Mouse (Mus musculus) G1E (cell line): ENCODE results near the gene Pcmtd2.

Experiments
- CTCF ChIP-seq: IDR thresholded peaks from 2 replicates; pipeline ENCODE4 v1.5.1; 2012; ENCODE audit warnings: low read depth, low read length, inconsistent platforms, mixed read lengths
- GATA1 ChIP-seq: IDR thresholded peaks from 2 replicates; pipeline ENCODE4 v1.6.1; 2012; ENCODE audit warnings: borderline replicate concordance, low read length, inconsistent platforms, mixed read lengths
- GATA2 ChIP-seq: IDR thresholded peaks from 2 replicates; pipeline ENCODE4 v1.6.1; 2012; ENCODE audit warnings: low read depth, low read length, inconsistent platforms, borderline replicate concordance
- POLR2AphosphoS5 ChIP-seq: IDR thresholded peaks from 2 replicates; pipeline ENCODE4 v1.6.1; 2012; ENCODE audit warnings: low read depth, low read length, inconsistent platforms; ENCODE audit not compliant: insufficient replicate concordance
- TAL1 ChIP-seq: conservative IDR thresholded peaks from 2 replicates; pipeline ENCODE4 v1.6.1; 2012; ENCODE audit warnings: low read depth, low read length, inconsistent platforms, mixed read lengths

DNA sequence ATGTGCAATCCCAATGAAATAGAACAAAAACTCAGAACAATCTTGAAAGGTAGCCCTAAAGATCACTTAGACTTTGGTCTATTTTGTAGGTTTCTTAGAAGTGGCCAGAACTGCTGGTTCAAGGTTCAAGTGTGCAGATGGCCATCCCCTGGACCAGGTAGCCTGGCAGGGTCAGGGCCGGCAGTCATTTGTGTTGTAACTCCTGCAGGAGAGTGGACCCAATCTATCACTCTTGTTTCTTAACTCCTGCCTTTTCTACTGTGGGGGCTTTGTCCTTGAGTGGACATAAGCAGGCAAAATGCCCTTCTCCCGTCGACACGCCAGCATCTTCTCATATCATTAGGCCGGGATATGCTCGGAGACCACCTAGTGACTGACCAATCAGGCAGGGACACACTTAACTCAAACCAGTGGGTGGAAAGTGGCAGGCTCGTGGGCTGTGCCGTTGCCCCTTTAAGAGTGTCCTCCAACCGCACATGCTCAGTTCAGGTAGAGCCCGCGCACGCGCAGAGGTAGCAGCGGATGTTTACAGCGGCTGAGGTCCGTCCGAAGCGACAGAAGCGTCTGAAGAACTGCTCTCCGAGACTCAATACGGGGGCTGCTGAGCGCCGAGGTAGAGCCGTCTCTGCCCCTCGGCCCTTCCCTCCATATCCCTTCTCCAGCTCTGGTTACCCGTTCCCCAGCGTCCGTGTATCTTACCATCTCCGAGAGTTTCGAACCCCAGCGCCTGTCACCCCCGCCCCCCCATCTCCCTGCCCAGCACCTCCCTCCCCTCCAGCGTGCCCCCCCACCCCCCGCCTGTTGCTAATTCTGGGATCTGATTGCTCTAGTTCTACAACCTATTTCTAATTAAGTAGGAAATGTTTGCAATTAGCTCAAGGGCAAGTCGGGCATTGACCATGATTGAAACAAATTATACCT lies at the start of gene Pcmtd2:
- TF ChIP-seq TAL1 = no peak
- TF ChIP-seq CTCF = no peak
- TF ChIP-seq POLR2AphosphoS5 = no peak
- TF ChIP-seq GATA1 = no peak
- no peak for TF ChIP-seq GATA2
